Mouse (Mus musculus) heart, adult 11 months (tissue): Measurements from ENCODE around the gene Catsperg1.
"Not testable (repeated sequence)": the region's sequence is repeated elsewhere in the genome, so short reads cannot be mapped to it uniquely, and the experiment has no call there.

ENCODE experiments used
- DNase-seq: peaks from one replicate; pipeline ENCODE4 v3.0.0; 2022

Gene Catsperg1

GRCm38 (mm10) chr7:29228202-29228601, 14.4 kb upstream of the Catsperg1 start:
- DNase-seq, result peak; percentile 94

DNA sequence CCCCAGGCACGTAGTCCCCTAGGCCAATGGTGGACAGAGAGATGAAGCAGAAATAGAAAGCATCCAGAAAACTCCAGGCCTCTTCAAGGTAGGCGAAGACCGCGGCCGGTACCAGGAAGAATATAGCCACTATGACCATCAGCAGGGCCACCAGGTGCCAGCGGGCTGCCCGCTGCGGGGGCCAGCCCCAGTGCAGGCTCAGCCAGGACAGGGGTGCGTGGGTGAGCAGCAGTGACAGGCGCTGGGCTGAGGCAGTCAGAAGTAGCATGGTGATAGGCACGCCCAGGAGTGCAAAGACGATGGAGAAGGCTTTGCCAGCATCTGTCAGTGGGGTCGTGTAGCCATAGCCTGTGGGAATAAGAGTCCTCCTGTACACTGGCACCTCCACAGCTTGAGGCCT, 11.7 kb upstream of the Catsperg1 start:
- DNase-seq, result no peak

DNA sequence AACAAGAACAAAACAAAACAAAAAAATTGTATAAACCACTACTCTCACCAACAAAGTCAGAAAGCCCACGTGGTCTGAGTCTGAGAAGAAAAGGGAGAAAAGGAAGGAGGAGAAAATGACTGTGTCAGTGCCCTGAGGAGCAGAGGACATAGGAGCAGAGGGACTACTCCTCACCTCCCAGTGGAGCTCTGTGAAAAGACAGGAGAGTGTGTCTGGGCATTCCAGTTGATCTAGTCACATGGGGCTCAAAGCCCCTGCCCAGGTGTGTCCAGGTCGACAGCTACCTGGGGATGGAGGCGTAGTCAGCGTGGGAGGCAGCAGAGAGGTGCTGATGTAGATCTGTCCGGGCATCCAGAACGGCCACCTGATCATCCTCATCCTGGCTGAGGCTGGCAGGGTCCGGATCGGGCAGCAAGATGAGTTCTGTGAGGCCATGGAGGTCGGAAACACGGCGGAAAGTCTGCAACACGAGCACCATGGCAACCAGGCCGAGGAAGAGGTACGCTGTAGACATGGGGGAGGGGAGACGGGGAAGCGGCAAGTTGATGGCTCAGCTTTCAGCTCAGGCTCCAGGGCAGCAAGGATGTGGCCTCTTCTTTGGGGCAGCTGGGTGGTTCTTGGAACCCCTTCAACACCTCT, 11.0 kb upstream of the Catsperg1 start:
- DNase-seq, result no peak

GRCm38 (mm10) chr7:29214846-29215245, 1.0 kb upstream of the Catsperg1 start:
- no peak for DNase-seq

- no peak for DNase-seq
These were observed 401 bp upstream of the Catsperg1 start for GRCm38 (mm10) chr7:29214236-29214635.

DNA sequence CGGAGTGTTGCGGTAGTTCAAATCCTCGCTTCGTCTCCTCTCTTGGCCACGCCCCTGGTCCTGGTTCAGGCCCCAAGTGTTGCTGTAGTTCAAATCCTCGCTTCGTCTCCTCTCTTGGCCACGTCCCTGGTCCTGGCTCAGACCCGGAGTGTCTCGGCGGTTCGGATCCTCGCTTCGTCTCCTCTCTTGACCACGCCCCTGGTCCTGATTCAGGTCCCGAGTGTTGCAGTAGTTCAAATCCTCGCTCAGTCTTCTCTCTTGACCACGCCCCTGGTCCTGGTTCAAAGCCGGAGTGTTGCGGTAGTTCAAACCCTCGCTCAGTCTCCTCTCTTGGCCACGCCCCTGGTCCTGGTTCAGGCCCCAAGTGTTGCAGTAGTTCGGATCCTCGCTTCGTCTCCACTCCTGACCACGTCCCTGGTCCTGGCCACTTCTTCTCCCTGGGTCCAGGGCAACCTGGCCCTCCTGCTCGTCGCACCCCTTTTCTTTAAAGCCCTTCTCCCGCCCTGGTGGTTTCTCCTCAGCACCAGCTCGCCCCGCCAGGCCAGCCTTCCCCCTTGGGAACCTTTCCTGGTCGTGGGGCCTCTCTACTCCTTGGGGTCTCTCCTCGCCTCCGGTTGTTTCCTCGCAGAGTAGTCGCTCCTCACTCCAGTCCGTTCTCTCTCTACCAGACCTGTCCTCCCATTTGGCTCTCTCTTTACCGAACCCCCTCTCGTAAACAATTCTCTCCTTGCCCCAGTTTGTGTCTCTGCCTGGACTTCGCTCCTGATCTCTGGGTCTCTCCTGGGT, 867 bp downstream of the Catsperg1 start:
- peak; percentile 91 for DNase-seq

DNA sequence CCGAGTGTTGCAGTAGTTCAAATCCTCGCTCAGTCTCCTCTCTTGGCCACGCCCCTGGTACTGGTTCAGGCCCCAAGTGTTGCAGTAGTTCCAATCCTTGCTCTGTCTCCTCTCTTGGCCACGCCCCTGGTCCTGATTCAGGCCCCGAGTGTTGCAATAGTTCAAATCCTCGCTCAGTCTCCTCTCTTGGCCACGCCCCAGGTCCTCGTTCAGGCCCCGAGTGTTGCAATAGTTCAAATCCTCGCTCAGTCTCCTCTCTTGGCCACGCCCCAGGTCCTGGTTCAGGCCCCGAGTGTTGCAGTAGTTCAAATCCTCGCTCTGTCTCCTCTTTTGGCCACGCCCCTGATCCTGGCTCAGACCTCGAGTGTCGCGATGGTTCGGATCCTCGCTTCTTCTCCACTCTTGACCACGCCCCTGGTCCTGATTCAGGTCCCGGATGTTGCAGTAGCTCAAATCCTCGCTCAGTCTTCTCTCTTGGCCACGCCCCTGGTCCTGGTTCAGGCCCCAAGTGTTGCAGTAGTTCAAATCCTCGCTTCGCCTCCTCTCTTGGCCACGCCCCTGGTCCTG, 1.6 kb downstream of the Catsperg1 start:
- peak; percentile 94 for DNase-seq

GRCm38 (mm10) chr7:29211415-29212198, 2.2 kb downstream of the Catsperg1 start:
- DNase-seq, result peak; percentile 99

DNA sequence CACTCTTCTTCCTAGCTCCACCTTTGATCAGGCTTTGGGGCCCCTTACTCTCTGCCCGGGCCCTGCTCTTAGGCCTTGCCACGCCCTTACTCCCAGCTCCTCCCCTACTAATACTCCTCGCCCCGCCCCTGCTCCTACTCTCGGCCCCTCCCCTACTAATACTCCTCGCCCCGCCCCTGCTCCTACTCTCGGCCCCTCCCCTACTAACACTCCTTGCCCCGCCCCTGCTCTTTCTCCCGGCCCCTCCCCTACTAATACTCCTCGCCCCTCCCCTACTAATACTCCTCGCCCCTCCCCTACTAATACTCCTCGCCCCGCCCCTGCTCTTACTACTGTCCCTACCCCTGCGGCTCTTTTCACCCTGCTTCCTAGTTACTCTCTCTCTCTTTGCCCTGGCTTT, 2.8 kb downstream of the Catsperg1 start:
- not testable (repeated sequence) for DNase-seq

- no peak for DNase-seq
These were observed 11.3 kb downstream of the Catsperg1 start for GRCm38 (mm10) chr7:29202577-29202976.

DNA sequence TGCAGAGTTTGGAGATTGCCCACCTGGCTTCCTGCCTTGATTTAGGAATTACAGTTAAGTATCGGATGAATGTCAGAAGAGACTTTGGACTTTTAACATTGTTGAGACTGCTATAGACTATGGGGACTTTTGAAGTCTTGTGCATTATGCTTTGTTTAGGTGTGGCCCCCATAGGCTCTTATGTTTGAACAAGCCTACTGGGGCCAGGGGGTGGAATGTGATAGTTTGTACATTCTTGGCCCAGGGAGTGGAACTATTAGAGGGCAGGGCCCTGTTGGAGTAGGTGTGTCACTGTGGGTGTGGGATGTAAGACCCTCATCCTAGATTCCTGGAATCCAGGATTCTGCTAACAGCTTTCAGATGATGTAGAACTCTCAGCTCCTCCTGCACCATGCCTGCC, 19.6 kb downstream of the Catsperg1 start:
- DNase-seq, result not testable (repeated sequence)

GRCm38 (mm10) chr7:29181323-29181722, 32.5 kb downstream of the Catsperg1 start:
- peak; percentile 89 for DNase-seq

DNA sequence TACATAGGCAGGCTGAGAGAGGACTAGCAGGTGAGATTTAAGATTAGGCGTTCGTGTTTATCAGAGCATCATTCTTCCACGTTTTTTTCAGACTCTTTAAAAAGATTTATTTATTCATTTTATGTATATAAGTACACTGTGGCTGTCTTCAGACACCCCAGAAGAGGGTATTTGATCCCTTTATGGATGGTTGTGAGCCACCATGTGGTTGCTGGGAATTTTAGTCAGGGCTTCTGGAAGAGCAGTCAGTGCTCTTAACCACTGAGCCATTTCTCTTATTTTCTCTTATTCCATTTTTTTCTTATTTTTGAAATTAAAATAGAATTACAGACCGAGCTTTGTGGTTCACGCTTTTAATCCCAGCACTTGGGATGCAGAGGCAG, 33.0 kb downstream of the Catsperg1 start:
- peak; percentile 87 for DNase-seq

- peak; percentile 100 for DNase-seq
These were observed 33.6 kb downstream of the Catsperg1 start, which contains the start of gene Psmd8 for GRCm38 (mm10) chr7:29180077-29180853. Gene Psmd8, minus strand, starts transcription at chr7:29180701.

- DNase-seq, result peak; percentile 92
These were observed 34.5 kb downstream of the Catsperg1 start for GRCm38 (mm10) chr7:29179323-29179722.

GRCm38 (mm10) chr7:29178106-29178505, 35.7 kb downstream of the Catsperg1 start:
- DNase-seq, result no peak

DNA sequence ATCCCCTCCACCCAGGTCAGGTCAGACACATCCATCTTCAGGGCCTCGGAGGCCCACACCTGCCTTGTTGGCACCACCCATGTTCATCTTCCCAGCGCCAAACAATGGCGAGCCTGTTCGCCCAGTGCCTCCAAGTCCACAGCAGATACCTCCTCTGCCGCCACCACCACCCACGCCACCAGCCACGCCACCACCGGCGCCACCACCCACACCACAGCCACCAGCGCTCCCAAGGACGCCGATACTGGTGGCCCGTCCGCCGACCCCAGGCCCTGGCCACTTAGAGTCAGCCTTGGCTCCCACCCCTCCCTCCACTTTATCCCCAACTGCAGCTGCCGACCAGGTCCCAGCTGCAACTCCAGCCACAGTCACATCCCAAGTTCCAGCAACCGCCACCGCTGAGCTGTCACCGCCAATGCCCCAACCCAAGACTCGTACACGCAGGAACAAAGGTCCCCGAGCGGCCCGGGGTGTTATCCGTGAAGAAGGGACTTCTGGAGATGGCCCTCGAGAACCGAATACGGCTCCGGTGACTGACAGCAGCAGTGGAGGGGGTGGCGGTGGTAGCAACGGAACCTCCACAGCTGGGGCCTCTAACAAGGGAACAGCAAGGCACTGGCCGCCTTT, 41.3 kb downstream of the Catsperg1 start:
- DNase-seq, result no peak

GRCm38 (mm10) chr7:29171562-29172097, 42.2 kb downstream of the Catsperg1 start:
- no peak for DNase-seq

GRCm38 (mm10) chr7:29170755-29171561, 42.9 kb downstream of the Catsperg1 start:
- DNase-seq, result peak; percentile 94

DNA sequence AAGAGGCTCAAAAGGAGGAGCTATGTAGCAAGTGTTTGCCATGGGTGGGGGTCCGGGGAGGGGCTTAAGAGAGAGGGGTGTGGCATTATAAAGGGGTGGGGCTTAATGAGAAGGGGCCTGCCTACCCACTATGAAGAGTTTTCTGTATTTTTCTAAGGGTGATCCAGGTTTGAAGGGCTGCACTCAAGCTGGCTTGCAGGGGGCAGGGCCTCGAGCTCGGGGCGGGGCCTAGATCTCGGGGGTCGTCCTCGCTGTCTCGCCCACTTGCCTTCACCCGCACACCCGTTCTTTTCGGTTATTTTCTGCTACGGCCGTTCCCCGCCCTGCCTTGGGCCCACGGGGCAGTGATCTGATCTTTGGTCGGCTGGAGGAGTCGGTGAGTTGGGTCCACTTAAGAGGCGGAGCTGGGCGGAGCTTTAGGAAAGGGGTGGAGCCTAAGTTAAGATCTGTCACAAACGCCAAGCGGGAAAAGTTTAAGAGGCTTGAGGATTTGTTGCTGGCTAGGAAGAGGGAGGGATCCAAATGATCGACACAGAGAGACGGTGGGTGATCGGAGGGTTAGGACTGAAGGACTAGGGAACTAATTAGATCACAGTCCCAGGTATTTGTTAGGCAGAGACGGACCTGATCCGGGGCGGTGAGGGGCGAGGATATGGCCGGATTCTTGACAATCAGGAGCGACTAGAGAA, 43.6 kb downstream of the Catsperg1 start, which contains the start of the genes Ggn and Spred3:
Gene Ggn (plus strand): TSS at position 145 of the 689 bp plus-strand sequence.
Gene Spred3 (minus strand): TSS at position 346 of the 689 bp plus-strand sequence.
- peak; percentile 98 for DNase-seq
